Mouse (Mus musculus) hindbrain, embryonic 15.5 days (tissue): ENCODE measurements around the gene Ube3b. TPM values are rescaled to one million over a fixed set of nuclear protein-coding genes. Genes with fewer than 3 reads are reported as not detected.
A peak's percentile ranks its signal among the peaks of the same experiment; 100 is the strongest.

Experiments used
- ATAC-seq: fragments of 200-750 bp; cut with Nextera tagmentation; 2 replicates; pipeline ENCODE4 v1.8.0; 2017; ENCODE audit warnings: low read depth, moderate number of reproducible peaks, moderate TSS enrichment; ENCODE audit not compliant: low FRiP score
- H3K27ac ChIP-seq: fragments of 300-500 bp; sonication (generic); replicated peaks from 2 replicates; pipeline ENCODE4 v1.5.1; 2015; ENCODE audit warnings: mild to moderate bottlenecking, inconsistent platforms
- H3K27me3 ChIP-seq: fragments of 300-500 bp; sonication (generic); 2 replicates; pipeline ENCODE4 v1.6.1; 2015; ENCODE audit warnings: control low read depth, inconsistent platforms
- H3K36me3 ChIP-seq: fragments of 300-500 bp; sonication (generic); 2 replicates; pipeline ENCODE4 v1.6.1; 2015; ENCODE audit warnings: control low read depth, inconsistent platforms
- H3K4me1 ChIP-seq: fragments of 300-500 bp; sonication (generic); replicated peaks from 2 replicates; pipeline ENCODE4 v1.6.1; 2015; ENCODE audit warnings: control low read depth, inconsistent platforms
- H3K4me2 ChIP-seq: fragments of 300-500 bp; sonication (generic); 2 replicates; pipeline ENCODE4 v1.6.1; 2015; ENCODE audit warnings: moderate library complexity, mild to moderate bottlenecking, inconsistent platforms
- H3K4me3 ChIP-seq: fragments of 300-500 bp; sonication (generic); 2 replicates; pipeline ENCODE4 v1.5.1; 2015; ENCODE audit warnings: mild to moderate bottlenecking, inconsistent platforms
- H3K9ac ChIP-seq: fragments of 300-500 bp; sonication (generic); 2 replicates; pipeline ENCODE4 v1.6.1; 2015; ENCODE audit warnings: inconsistent platforms
- H3K9me3 ChIP-seq: fragments of 300-500 bp; sonication (generic); 2 replicates; pipeline ENCODE4 v1.6.1; 2016; ENCODE audit warnings: control low read depth, inconsistent platforms
- WGBS: fragments of 180-500 bp; shearing (Covaris S2); methylation state at CpG from one replicate; pipeline ENCODE4 v1.1.7; 2015; 5-methylcytosine and 5-hydroxymethylcytosine counted together
- microRNA-seq: library from miRNA; unstranded; fragments of <30 nt; microRNA quantifications from one replicate; pipeline ENCODE4, GENCODE M21; 2016
- polyA plus RNA-seq: library from polyadenylated mRNA; unstranded; fragments of >200 nt; fragmentation: Nextera tagmentation; extraction: Ambion mirVana; gene quantifications from 2 replicates; pipeline ENCODE4 v1.2.1, GENCODE M21; 2015

The Ube3b gene
- polyA plus RNA-seq, 1 experiment from 2014 or later: 41.3 TPM

DNA sequence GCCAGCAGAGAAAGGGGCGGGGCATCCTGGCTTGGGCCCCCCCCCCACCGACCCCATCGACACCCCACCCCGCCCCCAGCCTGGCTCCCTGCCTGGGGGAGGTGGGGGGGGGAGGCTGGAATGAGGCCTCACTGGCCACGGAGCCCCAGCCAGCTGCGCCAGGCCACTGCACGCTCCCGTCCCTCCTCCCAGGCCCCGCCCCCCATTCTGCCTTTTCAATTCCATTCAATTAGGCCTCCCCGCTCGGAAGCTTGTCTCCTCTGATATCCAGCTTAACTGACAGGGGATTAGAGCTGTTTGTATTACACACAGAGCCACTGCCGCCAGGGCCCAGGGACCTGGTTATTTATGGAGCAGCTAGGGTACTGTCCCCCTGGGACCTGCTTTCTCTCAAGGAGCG, 87.0 kb downstream of the Ube3b start:
- peak overlapping the region; percentile 81 for H3K27ac ChIP-seq
- peak overlapping the region; percentile 51 for H3K4me2 ChIP-seq
- peak; percentile 79 for ATAC-seq
- H3K9me3 ChIP-seq: no peaks in the 10 kb centered on the region
- H3K27me3 ChIP-seq: no peaks in the 10 kb centered on the region
- peak overlapping the region; percentile 35; the same call in 1 of the 2 replicates for H3K9ac ChIP-seq
- no peaks in the 10 kb centered on the region for H3K36me3 ChIP-seq
- WGBS: under 1% methylated on average over 12 of the region's 13 CpGs
- peaks cover 33% of the 10 kb centered on the region for H3K4me1 ChIP-seq
- H3K4me3 ChIP-seq: peak overlapping the region; percentile 17

DNA sequence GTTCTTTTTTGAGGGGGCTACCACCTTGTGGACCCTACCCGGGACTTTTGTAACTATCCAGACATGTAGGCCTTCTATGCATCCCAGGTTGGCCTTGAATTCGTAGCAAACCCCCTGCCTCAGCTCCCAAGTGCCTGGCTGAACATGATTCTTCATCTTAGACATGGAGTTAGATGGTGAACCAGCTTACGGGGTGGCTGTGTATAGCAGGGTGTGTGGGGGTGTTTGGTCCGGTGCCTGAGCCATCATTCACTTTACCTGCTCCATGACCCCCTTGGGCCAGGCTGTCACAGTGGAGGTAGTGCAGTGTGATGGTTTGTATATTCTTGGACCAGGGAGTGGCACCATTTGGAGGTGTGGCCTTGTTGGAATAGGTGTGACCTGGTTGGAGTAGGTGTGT, 87.6 kb downstream of the Ube3b start:
- Histone ChIP-seq H3K4me2 (peak overlapping the region; percentile 51), H3K27me3 (no peaks in the 10 kb centered on the region), H3K4me1 (peaks cover 33% of the 10 kb centered on the region), H3K9me3 (no peaks in the 10 kb centered on the region), H3K36me3 (no peaks in the 10 kb centered on the region), H3K27ac (peak overlapping the region; percentile 81), H3K9ac (no peak overlapping the region; the same call in 1 of the 2 replicates), H3K4me3 (no peak overlapping the region)
- WGBS: 54% methylated on average over 4 of the region's 4 CpGs
- no peak for ATAC-seq

DNA sequence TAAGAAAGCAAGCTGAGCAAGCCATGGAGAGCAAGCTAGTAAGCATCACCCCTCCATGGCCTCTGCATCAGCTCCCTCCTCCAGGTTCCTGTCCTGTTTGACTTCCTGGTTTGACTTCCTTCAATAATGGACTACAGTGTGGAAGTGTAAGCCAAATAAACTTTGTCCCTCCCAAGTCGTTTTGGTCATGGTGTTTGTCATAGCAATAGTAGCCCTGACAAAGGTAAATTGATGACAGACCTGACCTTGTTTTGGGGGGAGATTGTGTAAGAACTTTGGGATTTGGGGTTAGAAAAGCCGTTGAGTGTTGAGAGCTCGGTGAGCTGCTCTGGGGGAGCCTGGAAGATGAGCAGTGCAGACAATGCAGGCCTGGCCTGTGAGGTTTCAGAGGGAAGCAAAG, 90.0 kb downstream of the Ube3b start:
- H3K9ac ChIP-seq: no peak overlapping the region
- H3K4me3 ChIP-seq: no peak overlapping the region
- WGBS: 81% methylated on average over 3 of the region's 3 CpGs

More for the DNA sequence above, 90.0 kb downstream of the Ube3b start:
- H3K9me3 ChIP-seq: no peaks in the 10 kb centered on the region
- no peak for ATAC-seq
- H3K27me3 ChIP-seq: no peaks in the 10 kb centered on the region
- no peak overlapping the region for H3K4me2 ChIP-seq
- H3K36me3 ChIP-seq: no peaks in the 10 kb centered on the region
- peaks cover 47% of the 10 kb centered on the region for H3K4me1 ChIP-seq
- no peak overlapping the region for H3K27ac ChIP-seq

Small RNA genes lying within 50 kb of the gene (microRNA-seq; reads per million reads assigned to microRNA genes)
- not detected for gene Mir7027

Other genes with a start within 250 kb of the Ube3b start
- gene Acacb, start 234.1 kb upstream of the Ube3b start, polyA plus RNA-seq: 4.4 TPM in 2 replicates
- 0.12 and 0.73 TPM in 2 replicates for gene Foxn4, start 106.8 kb upstream of the Ube3b start, polyA plus RNA-seq
- gene Myo1h, start 91.4 kb upstream of the Ube3b start, polyA plus RNA-seq: 0.60 and 0.64 TPM in 2 replicates
- 62.2 and 63.9 TPM in 2 replicates for gene Kctd10, start 99 bp upstream of the Ube3b start, polyA plus RNA-seq
- 34.2 and 36.3 TPM in 2 replicates for gene Mmab, start 63.5 kb downstream of the Ube3b start, polyA plus RNA-seq
- 74.6 and 78.0 TPM in 2 replicates for gene Mvk, start 63.7 kb downstream of the Ube3b start, polyA plus RNA-seq
- gene Fam222a, start 187.4 kb downstream of the Ube3b start, polyA plus RNA-seq: 6.6 and 8.3 TPM in 2 replicates